Mouse (Mus musculus) heart, adult 18-20 months (tissue): ENCODE measurements at regions not wholly inside any gene's neighbourhood (a gene's known extent, or its start where the extent isn't known, plus 50 kb on each side); places are given as distances from the start of the nearest gene placed in this dataset.

Source experiments
- DNase-seq, 2 experiments: peaks; one replicate each; pipeline ENCODE4 v3.0.0; 2021 to 2022; ENCODE audit warnings: mixed read lengths in 1 of 2

DNA sequence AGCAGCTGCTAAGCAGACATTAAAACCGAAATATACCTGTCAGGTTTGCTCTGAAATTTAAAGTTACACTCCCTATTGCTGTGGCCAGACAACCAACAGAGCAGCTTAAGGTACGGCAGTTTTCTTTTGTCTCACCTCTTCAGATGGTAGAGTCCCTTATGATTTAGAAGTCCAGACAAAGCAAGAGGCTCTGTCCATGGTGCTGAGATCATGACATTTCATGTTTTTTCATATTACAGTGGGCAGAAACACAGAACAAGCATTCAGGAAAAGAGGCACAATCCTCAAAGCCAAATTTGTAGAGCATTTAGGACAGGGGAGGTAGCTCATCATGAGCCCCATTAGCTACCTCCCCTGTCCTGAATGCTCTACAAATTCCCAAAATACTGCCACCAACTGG lies 620.0 kb downstream of the Dnah5 start:
- no peak for DNase-seq

DNA sequence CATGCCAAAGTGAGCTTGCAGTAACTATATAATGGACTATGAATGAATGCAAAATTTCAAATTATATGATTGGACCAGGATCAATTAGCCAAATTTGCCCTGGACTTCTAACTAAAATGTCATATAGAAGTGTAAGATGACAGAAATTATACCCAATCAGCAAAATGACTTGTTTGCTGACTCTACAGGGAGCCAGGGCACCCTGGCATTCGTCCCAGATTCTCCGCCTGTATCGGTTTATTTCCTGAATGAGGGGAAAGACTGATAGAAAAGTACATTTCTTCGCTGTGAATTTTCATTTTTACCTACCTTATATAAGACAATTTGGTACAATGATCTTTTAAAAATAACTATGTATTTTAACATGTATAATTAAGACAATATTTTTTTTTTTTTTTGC lies 631.3 kb downstream of the Dnah5 start:
- DNase-seq, result no peak

DNA sequence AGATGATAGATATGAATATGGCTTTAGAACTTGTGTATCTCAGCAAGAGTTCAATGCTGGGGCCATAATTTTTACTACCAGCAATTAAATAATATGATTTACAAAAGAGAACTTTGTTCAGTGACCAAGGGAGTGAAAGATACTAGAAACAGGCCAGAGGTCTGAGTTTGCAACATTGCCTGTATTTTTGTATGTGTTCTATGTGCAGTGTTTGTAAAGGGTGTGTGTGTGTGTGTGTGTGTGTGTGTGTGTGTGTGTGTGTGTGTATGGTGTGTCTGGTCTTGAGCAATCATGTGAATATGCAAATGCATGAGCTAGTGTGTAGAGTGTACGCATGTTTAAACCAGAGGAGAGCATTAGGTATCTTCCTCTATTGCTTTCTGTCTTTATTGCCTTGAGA lies 636.8 kb downstream of the Dnah5 start:
- no peak for DNase-seq

DNA sequence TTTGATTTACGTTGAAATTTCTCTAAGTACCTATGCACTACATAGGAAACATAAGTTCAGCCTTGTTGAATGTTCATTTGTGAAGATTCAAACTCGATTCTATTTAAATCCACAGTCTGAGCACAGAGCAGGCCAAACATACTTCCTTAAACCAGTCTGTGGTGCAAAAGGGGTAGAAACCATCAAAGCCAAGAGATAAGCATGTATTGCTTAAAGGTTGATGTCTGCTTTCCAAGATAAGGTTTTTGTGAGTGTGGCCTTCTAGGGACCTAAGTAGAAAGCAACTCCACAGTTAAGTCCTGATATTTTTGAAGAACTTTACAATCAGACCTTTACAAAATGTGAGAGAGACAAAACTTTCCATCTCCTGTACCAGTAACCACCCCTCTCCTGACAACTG lies 652.9 kb downstream of the Dnah5 start:
- DNase-seq, result no peak

DNA sequence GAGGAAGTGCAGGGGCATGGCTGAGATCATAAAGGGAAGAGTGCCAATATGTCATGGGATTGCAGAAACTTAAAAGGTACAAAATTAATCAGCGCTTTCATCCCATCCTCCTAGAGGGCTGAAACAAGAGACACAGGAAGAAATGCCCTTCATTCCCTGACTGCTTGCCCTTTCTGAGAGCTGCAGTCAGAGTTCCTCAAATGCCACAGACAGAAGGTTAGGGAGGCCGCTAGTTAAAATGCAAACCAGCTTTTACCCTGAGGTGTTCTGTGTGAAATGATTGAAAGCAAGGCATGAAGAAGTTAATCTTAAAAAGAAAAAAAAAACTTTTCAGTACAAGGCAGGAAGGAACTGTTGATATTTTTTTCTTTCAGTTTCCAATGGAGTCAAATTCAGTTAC lies 654.6 kb downstream of the Dnah5 start:
- no peak for DNase-seq

DNA sequence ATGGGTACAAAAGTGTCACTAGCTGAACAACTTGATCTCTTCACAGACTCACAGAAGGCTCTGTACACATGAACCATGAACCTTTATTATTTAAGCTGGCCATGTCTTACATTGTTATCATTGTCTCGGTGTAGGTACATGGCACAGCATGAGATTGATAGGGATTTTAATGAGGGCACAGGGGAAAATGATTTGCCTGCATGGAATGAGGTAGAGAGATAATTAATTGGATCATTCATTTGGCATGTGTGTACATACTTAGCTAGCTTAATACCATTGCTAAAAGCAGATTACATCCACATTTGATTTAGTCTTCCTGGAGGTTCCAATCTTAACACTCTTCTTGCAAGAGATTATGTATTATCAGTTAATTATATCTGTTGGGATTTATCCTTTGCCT lies 660.5 kb downstream of the Dnah5 start:
- no peak for DNase-seq

DNA sequence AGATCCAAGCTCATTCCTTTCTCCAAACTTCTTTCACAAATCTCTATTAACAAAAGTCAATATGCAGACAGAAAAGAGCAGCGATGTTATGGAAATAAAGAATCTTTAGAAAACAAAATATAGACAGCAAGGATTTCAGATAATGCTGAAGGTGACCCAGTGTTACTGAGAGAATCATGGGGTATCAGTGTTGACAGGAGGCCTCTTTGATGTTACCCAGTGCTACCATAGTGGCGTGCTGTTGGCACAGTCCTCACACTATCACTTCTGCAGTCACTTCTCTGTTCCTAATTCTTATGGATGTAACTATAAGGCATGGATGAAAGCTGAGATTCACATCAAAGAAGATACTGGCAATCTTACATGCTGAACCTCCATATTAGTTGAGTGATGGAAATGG lies 661.4 kb downstream of the Dnah5 start:
- DNase-seq, result no peak

DNA sequence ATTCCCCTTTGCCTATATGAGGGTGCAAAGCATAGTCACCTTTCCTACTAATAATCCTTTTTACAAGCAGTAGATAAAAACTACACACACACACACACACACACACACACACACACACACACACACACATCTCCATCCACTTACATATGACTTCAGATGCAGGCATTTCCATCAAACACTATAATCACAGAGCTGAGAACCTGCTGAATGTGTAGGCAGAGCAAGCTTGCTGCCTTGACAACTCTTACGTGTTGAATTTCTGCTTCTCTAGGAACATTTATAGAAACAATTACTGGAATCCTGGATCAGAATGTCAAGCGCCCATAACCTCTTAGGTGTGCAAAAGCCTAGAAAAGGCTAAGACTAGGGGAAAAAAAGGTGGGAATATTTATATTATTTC lies 669.4 kb downstream of the Dnah5 start:
- DNase-seq, result no peak

DNA sequence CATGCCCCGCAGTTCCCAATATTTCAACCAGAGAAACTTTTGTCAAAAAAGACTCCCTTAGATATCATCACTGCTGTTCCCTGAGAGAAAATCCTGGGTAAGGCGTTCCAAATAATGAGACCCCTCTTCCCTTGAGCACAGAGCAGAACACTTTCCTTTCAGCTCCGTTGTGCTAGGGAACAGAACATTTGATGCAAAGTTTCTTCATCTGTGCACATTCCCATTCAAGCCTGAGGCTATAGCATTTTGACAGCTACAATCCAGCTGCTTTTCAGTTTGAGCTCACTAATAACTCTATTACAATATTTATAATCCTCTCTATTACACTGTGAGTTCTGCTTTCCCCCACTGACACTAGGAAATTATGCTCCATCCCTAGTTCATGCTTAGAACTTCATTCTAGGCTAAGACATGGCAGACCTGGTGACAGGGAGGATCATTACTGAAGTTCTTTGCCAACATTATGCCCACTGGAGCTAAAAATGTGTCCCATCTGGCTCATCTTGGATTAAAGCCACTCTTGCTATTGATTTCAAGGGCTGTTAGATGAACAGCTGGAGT lies 692.8 kb downstream of the Dnah5 start:
- no peak for DNase-seq

DNA sequence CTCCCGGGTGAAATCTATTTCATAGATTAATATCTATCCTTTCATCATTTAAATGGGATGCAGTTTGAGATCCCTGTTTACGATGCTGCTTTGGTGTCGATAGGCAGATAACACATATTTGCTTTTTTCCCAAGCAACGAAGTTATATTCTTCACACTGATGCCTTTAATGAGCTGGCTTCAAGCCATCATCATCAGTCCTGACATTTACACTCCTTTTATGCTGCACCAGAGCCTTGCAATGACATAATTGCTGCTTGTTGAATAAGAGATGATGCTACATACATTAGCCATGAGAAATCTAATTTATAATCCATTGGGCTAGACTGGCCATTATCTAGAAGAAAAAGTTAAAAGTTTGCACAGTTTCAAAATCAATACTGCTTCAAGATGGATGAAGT lies 718.9 kb downstream of the Dnah5 start:
- no peak for DNase-seq

DNA sequence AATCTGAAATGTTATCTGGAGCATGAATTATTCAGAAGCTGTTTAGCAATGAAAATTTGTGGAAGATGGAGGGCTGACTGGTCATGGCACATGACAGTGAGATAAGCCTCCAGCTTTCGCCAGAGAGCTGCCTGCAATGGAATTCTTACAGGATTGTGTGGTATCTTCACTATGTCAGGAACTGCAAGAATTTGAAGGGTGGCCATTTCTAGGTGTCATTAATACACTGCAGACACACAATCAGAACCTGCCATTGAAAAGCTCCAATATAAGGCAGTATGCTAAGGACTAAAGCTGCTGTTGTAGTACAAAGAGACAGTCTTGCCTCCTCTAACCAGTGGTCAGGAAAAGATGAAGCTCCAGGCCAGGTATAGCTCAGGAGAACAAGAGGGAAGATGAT lies 744.7 kb downstream of the Dnah5 start:
- DNase-seq, result peak in 1 of 2 experiments; percentile 2
